Mouse (Mus musculus): ENCODE data around the gene Bptf. TPM values are rescaled to one million over a fixed set of nuclear protein-coding genes. Genes with fewer than 3 reads are reported as not detected.

Bptf gene
- total and polyA plus RNA-seq, 3 experiments: 22.1 to 63.9 (median 28.0) TPM

Other genes with a start within 250 kb of the Bptf start
- gene Smurf2, start 211.4 kb downstream of the Bptf start, total RNA-seq (2012; rRNA removed): 10.8 and 11.1 TPM in 2 replicates
- gene Smurf2, start 211.4 kb downstream of the Bptf start, total RNA-seq (2014; rRNA removed): 11.1 and 11.3 TPM in 2 replicates
- gene Smurf2, start 211.4 kb downstream of the Bptf start, polyA plus RNA-seq (2012; ENCODE audit: insufficient read length, low read depth): 13.2 and 13.3 TPM in 2 replicates
- 327 and 495 TPM in 2 replicates for gene Kpna2, start 132.6 kb downstream of the Bptf start, total RNA-seq (2012; rRNA removed)
- 734 and 759 TPM in 2 replicates for gene Kpna2, start 132.6 kb downstream of the Bptf start, total RNA-seq (2014; rRNA removed)
- 536 and 582 TPM in 2 replicates for gene Kpna2, start 132.6 kb downstream of the Bptf start, polyA plus RNA-seq (2012; ENCODE audit: insufficient read length, low read depth)
- gene 1810010H24Rik, start 106.4 kb downstream of the Bptf start, total RNA-seq (2012; rRNA removed): 0.29 and 1.1 TPM in 2 replicates
- 0.82 and 1.7 TPM in 2 replicates for gene 1810010H24Rik, start 106.4 kb downstream of the Bptf start, total RNA-seq (2014; rRNA removed)
- gene 1810010H24Rik, start 106.4 kb downstream of the Bptf start, polyA plus RNA-seq (2012; ENCODE audit: insufficient read length, low read depth): 0.53 and 0.83 TPM in 2 replicates
- gene Nol11, start 57.3 kb upstream of the Bptf start, total RNA-seq (2012; rRNA removed): 62.1 and 76.5 TPM in 2 replicates
- 172 and 191 TPM in 2 replicates for gene Nol11, start 57.3 kb upstream of the Bptf start, total RNA-seq (2014; rRNA removed)
- gene Nol11, start 57.3 kb upstream of the Bptf start, polyA plus RNA-seq (2012; ENCODE audit: insufficient read length, low read depth): 89.3 and 109 TPM in 2 replicates

Data from CH12.LX (cell line).